ENCODE assay signal across 1 mouse cellular context in the genomic region with DNA sequence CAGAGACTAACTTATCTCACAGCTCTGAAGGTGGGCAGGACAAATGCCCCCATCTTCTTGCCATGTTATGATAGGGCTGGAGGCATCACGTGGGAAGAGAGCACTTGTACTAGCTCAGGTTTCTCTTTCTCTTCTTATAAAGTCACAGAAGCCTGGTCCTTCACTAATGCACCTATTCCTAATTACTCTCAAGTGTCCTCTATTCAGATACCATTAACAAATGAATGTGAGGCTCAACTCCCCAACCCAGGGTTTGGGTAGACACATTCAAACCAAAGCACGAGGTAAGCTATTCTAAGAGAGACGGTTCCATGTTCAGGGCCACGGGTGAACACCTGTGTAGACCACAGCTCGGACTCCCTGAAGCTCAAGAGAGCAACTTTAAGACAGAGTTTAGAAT.
A peak's percentile ranks its signal among the peaks of the same experiment; 100 is the strongest.
TF ChIP-seq lines count a peak whose summit lies in the region.

No protein-coding gene starts in this region.

TF ChIP-seq in CH12.LX, 34 proteins besides CTCF, POLR2A, EP300 and RAD21 (continued from another document):
- no peak for TF ChIP-seq NELFE (IDR thresholded peaks at IDR 0.05; ENCODE audit: low read depth, low read length)
- no peak for TF ChIP-seq ZC3H11A (IDR thresholded peaks at IDR 0.05; ENCODE audit: low read depth, low read length)
- 0 out of 2 replicates have a peak, but pooled peaks have one; percentile 22 for TF ChIP-seq TCF12 (IDR thresholded peaks at IDR 0.05; ENCODE audit: low read depth, low read length)
- no peak for TF ChIP-seq MXI1 (IDR thresholded peaks at IDR 0.05; ENCODE audit: low read depth, low read length)
- TF ChIP-seq ZMIZ1 (IDR thresholded peaks at IDR 0.05; ENCODE audit: low read depth, low read length): no peak
- peak; percentile 81 for TF ChIP-seq USF2 (conservative IDR thresholded peaks at IDR 0.05; ENCODE audit: low read depth, low read length)
- TF ChIP-seq TBP (conservative IDR thresholded peaks at IDR 0.05; ENCODE audit: low read depth, low read length): 0 out of 2 replicates have a peak, but pooled peaks have one; percentile 58
- no peak for TF ChIP-seq NRF1 (IDR thresholded peaks at IDR 0.05; ENCODE audit: low read depth, low read length)
- TF ChIP-seq CHD1 (IDR thresholded peaks at IDR 0.05; ENCODE audit: low read depth, low read length): no peak
- TF ChIP-seq POLR2AphosphoS2 (IDR thresholded peaks at IDR 0.05; ENCODE audit: low read depth, low read length): no peak
- peak; percentile 81 for TF ChIP-seq USF1 (IDR thresholded peaks at IDR 0.05; ENCODE audit: low read depth, low read length)
- no peak for TF ChIP-seq CHD2 (IDR thresholded peaks at IDR 0.05; ENCODE audit: low read length)
- TF ChIP-seq ZKSCAN1 (IDR thresholded peaks at IDR 0.05; ENCODE audit: borderline replicate concordance, low read depth, low read length): no peak
- no peak for TF ChIP-seq RCOR1 (conservative IDR thresholded peaks at IDR 0.05; ENCODE audit: low read depth, low read length)
- no peak; the same call in 1 of the 2 replicates for TF ChIP-seq BHLHE40 (IDR thresholded peaks at IDR 0.05; ENCODE audit: low read depth, low read length)
- TF ChIP-seq MYC (IDR thresholded peaks at IDR 0.05; ENCODE audit: low read depth, low read length): peak; percentile 85
- no peak for TF ChIP-seq JUN (IDR thresholded peaks at IDR 0.05; ENCODE audit: insufficient read depth, low read depth, low read length)
